Mouse (Mus musculus): ENCODE data around the gene Tmcc3.

The Tmcc3 gene
- long read RNA-seq, experiment 1, partial matches to known transcripts, result 0 of 4 reads
- long read RNA-seq, experiment 1, other reads (novel, unspliced or antisense), result 4 of 4 reads
- long read RNA-seq, experiment 2, partial matches to known transcripts, result 0 of 1 reads
- long read RNA-seq, experiment 2, other reads (novel, unspliced or antisense), result 1 of 1 reads

DNA sequence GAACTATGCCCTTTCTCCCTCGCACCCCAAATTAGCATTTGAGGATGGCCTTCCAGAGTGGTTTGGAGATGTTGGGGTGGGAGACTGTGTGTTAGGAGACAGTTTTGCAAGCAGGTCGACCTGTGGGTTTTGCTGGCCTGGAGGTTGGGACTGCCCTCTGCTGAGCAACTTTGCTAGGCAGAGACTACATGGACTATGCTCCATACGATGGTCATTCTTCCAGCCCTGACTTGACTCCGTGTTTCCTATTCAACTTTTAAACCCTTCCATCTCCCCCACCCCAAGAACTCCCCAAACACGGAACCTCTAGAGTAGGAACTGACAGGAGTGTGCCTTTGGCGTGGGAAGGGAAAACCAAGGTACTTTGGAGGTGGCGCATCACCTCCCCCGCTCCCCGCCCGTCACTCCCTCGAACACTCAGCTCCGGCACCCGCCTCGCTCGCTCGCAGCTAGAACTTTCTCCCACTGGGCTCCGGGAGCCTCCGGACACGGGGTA, at the start of gene Tmcc3:
Gene Tmcc3, plus strand, starts transcription at position 439 of the 496 bp plus-strand sequence.
- intact Hi-C loops (cut with DNase I), result no loop called here

DNA sequence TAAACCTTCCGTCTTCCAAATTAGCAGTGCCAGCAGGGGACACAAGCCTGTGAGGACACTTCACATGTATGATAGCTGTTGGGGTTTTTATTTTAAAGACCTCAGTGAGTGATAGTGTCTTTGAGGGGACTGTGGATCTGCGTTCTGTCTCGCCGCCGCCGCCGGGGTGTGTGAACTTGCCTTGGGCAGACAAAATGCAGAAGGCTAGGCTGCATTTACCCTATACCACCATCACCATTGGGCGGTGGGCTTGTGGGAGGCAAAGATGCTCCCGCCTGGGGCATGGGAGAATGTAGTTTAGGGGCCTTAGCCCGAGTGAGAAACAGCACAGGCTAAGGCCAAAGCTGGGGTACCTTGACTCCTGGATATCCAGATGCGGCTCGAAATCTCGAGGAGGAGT, 49.1 kb upstream of the Tmcc3 start:
- intact Hi-C loops (cut with DNase I), result no loop called here

DNA sequence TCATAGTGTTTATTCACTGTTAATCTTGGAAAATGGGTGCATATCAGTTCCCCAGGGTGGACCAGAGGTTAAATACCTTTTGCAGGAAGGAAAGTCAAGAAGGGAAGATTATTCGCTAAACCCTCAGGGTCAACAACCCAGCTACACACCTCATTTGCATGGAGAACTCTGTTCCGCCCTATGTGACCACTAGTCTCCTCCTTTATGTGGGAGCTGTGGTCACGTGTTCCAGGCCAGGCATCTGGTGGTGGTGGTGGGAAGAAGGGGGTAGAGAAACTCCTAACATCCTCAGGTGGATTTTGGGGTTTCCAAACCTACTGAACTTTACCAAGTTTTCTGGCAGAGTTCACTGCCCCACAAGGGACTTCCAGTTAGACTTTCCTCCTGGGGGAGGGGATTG, 48.5 kb upstream of the Tmcc3 start:
- intact Hi-C loops (cut with DNase I), result no loop called here

DNA sequence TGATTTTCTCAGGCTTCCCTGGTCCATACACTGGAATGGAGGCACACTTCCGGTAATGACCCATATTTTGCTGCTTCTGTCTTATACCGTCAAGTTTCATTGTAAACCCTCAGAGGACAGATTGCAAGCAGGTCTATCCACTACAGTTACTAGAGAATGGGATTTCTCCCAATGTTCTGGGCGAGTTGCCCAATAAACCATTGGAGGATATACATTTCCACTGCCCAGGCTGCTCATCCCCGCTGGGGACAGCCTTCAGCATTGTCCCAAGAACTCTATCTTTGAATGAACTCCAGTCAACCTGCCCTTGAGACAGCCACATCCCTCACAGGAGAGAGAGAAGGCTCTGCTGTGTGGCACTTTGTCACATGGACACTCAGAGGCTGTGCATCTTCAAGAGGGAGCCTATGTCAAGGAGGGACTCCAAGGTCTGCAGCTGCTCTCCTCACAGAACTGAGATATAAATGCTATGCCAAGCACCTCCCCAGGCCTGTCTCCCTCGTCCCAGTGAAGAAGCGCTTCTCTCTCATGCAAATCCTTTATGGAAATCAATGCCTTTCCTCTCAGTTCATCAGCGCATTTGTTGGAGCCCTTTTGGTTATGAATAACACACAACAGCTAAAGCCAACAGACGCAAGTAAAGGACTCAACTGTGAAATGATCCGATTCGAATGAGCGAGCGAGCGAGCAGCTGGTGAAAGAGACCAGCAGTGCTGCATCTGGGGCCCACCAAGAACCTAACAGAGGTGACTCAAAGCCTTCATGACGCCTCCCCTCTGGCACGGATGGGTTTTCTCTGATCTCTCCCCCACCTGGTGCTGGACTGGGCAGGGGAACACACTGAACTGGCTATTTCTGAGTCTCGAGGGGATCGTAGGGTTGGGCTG, 45.9 kb upstream of the Tmcc3 start:
- intact Hi-C loops (cut with DNase I), result no loop called here

DNA sequence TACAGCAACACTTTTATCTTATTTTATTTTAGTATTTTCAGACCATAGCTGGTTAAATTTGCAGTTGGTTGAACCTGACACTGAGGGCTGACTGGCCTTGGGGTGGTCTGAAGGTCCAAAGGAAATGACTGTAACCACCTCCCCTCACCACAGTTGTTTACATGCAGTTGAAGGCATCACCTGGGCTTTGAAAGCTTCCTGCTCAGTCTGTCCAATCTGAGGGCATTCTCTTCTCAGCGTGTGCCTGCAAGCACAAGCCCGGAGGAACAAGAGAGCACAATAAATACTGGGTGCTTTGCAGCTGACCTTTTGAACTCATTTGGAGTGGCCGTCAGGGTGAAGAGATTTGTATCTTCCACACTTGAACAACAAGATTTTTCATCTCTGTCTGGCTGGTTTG, 36.4 kb upstream of the Tmcc3 start:
- intact Hi-C loops (cut with DNase I), result no loop called here

DNA sequence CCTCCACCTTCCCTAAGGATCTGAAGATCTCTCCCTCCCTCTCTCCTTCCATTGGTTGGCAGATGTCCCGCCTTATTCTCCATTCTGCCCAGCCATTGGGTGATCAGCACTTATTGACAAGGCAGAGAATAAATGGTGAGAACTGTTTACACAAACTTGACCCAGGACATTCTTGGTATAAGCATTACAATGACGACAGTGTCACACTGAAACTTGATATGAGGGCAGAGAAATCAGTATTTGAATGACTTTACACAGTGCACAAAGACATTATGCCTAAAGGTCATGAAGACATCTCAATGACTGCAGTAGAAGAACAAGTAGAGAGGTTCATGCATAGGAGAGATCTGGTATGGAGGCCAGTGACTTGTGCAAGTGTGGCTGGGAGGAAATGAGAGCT, 35.2 kb upstream of the Tmcc3 start:
- intact Hi-C loops (cut with DNase I), result no loop called here

DNA sequence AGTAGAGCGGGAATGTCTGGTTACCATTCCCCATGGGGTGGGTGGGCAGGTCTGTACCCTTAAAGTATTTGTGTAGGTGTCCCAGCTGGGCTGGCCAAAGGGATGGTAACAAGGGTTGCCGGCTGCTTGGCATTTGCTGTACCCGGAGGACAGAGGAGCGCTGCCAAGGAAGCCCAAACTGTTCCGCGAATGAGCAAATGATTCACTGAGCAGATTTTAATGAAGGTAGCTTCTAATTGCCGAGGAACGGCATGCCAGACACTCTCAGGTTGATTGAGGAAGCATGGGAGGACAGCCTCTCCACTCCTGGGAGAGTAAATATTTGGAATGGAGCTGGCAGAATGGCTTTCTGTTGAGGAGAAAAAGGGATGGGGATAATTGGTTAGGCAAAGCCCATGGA, 29.6 kb upstream of the Tmcc3 start:
- intact Hi-C loops (cut with DNase I), result no loop called here

DNA sequence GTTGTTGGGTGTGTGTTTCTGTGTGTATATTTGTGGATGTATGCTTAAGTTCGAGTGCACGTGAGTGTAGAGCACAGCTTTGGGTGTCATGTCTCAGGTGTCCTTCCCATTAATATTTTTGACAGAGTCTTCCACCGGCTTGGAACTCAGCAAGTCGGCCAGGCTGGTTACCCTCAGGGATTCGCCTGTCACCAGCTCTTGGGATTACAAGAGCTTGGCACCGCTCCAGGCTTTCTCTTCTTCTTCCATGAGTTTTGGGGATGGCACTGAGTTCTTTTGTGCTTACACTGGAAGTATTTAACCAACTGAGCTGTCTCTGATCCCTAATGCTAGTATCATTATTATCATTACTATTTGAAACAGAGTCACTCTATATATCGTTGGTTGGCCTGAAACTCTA, 29.0 kb upstream of the Tmcc3 start:
- intact Hi-C loops (cut with DNase I), result no loop called here

DNA sequence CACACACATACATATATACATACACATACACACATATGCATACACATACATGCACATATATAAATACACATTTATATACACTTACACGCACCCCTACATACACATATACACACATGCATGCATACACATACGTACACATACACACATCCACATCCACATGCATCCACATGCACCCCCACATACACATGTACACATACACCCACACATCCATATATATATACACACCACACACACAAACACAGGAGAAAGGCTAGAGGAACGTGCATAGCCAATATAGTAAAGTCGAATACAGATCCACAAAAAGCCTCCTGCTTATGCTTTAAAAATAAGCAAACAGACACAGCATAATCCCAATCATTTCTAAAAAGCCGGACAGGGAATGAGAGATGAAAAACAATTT, 17.3 kb upstream of the Tmcc3 start:
- intact Hi-C loops (cut with DNase I), result no loop called here

DNA sequence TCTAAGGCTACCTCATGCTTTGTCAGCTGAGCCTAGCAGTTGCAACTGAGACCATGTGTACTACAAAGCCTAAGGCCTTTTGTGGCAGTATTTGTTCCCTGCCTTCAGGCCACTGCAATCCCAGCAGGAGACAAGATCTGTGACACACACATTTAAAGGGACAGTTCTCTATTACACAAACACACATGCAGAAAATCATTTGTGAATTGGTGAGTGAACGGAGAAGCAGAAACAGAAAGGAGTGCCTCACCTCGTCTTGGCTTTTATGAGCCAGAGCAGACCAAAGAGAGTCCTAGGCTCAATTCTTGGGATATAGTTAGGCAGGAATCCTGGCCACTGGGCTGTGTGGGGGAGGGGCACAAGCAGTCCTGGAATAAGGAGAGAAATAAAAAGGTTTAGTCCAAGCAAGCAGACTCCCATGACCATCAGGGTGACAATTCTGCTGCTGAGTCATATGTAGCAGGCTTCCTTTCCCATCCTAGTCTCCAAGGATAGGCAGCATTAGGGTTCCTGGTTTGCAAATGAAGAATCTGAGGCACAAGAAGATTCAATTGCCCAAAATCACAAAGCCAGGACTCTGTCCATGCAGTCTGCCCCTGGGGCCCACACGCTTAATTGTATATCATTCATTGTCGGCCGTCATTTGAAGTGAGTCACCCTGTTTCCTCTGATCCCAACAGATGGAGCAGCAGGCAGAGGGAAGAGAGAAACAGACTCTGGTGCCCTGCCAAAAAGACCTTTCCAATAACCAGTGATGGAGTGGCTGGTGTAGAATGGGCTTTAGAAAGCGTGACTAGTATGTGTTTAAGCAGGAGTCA, 16.6 kb upstream of the Tmcc3 start:
- intact Hi-C loops (cut with DNase I), result no loop called here

DNA sequence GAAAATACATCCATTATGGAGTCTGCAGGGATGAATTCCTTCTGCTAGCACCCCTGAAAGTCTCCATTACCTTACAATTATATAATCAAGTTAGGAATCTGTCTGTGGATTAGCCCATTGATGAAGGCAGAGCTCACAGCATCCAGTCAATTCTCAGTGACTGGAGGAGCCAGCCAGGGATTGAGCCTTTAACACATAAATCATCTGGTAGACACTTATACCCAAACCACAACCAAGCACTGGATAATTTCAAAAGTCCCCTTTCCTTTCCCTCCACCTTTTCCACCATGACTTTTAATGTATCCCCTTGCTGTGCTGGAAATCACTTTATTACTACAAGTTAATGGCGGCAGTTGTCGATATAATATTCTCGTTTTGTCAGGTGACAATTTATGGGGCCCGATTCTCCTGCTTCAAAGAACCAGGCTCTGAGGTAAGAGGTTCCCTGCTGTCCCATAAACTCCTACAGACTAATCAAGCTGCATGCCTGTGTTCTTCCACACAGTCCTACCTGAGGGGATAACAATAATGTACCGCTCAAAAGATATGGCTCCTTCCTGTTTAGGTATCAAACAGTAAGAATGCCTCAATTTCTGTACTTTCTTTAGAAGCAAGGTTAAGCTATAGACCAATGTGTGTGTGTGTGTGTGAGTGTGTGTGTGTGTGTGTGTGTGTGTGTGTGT, 15.7 kb upstream of the Tmcc3 start:
- intact Hi-C loops (cut with DNase I), result no loop called here

DNA sequence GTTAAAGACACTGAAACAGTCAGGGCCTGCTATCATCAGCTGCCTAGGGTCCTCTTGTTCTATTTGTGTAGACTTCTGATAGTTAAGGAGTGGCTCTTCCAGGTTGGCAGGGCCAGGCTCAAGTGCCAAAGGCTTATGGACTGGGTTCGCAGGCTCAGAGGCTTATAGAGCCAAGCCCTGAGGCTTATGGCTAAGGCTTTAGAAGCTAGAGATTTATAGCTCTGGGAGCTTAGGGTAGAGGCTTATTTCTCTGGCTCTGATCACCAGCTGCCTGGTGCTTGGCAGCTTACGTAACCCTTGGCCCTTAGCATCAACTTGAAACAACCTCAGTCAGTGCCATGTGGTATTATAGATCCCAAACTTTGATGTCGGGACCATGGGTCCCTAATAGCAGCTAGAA, 13.3 kb upstream of the Tmcc3 start, which contains the start of gene Gm4792:
Gene Gm4792, minus strand, starts transcription at position 233 of the 400 bp plus-strand sequence.
- intact Hi-C loops (cut with DNase I), result no loop called here

DNA sequence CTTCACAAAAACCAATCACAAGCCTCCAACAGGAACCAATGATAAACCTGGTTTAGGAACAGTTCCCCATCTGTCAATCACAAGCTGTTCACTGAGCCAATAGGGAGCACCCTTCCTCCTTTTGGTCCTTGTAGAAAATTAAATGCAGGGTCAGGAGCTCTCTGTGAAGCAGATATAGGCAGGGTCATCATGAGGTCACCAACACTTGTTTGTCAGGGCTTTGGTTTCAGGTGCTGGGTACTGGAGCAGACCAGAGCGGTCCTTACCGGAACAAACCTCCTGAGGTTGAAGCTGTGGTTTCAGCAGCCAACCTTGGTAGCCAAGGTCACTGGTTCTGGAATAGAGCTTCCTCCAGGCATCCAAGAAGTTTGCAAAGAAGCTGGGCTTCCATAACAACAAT, 12.4 kb upstream of the Tmcc3 start:
- intact Hi-C loops (cut with DNase I), result no loop called here

DNA sequence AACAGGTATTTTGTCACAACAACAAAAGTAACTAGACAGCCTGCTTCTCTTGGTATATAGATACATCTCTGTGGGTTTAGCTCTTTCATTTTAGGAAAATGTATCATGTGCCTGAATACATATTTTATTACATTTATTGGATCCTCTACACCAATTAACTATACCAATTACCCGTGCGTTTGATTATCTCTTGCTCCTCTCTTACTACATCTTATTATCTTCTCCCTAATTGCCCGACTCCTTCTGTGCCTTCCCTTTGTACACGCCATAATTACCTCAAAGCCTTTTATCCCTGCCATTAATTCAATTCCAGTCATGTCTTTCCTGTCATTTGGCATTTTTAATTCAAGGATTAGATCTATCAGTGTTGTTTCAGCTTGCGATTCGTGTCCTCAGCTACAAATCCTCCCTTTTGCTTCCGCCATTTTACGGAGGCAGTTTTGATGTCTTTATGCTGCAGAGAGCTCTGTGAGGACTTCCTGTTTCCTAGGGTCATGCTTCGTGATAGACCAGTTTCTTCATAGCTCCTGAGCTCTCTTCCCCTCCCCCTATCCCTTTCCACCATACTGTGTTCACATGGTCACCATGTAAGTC, 7.6 kb upstream of the Tmcc3 start:
- intact Hi-C loops (cut with DNase I), result no loop called here

DNA sequence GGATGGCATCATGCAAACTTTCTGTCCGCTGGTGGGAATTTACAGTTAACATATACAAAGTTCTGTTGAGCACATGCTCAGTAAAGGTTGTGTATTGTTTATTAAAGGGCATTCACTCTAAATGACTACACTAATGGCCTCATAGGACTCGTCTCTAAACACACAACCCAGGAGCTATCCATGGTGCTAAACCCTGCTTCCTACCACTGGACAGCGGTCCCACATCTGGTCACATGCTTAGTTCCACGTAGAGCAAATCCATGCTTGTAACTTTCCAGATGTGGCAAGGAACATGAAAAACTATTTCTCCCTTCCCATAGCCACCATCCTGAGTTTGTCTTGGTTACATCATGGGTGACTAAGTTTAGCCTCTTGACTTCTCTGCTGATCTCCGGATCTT, 6.2 kb upstream of the Tmcc3 start:
- intact Hi-C loops (cut with DNase I), result no loop called here

DNA sequence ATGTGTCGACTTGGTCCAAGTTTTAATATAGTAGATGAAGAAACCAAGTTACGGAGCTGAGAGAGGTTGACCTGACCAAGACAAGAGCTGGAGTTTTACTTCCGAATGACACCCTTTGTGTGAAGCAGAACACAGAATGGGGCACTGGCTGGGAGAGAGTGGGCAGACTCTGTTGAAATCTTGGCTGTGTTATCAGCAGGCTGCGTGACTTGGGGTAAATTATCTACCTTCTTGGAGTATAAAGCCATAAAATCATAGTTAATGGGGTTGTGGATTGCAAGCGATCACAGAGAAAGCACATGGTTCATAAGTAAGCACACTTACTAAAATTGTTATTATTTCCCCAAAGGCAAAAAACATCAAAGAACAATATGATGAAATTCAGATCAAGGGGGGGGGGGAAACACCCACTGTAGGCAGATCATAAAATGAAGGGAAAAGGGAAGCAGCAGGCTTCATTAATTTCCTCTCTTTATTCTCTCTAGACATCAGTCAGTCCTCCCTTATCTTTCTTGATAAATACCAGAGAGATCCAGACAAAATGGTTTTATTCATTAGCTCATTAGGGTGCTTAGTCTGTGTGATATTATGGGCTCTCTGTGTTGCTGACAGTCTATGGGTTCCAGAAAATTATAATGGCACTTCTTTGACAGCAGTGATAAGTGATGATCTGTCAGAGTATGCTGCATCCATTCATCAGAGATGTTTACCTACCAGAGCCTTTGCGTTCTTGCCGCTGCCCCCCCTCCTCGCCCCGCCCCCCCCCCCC, 1.1 kb upstream of the Tmcc3 start:
- intact Hi-C loops (cut with DNase I), result no loop called here

DNA sequence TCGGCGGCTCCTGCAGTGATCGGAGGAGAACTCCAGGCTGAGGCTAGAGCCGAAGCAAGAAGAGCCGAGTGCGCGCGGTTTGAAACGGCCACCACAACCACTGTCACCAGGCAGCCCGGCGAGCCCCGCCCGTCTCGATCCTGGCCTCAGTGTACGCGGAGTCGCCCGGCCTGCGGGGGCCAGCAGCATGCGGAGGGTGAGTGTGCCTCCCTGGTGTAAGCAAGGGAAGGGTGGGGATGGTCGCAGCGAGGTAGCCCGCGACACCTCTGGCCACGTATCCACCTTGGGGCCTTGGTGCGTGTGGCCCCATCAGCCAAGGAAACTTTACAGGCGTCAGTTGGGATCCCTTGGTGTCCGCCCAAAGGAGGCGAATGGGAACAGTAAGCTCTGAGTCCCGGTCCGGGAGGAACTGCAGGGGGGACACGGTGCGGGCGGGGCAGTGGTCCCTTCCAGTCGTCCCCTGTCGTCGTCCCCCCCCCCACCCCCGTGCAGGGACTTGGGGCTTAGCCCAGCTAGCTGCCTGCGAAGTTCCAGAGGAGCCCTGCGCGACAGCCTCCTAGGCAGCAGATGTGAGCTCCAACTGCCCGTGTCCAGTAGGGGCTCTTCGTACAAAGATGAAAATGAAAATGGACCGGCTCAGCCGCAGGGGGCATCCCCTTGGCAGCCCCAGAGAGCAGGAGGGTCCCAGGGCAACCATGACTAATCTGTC, 412 bp downstream of the Tmcc3 start:
- intact Hi-C loops (cut with DNase I), result no loop called here

DNA sequence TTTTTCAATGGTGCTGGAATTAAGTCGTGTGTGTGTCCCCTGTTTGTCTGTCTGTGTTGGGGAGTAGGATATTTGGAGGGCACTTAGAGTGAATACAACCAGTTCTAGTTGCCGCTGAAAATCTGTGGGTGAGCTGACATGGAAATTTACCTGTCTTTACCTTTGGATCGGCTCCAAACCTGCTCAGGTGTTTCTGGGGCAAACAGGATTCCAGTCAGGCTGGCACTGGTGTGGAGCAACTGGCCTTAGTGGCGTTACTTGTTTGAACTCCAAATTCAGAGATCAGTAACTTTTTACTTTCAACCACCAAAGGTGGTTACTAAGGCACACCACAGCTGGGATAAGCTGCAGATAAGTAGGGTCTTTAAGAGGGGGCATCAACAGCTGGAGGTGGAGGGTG, 1.4 kb downstream of the Tmcc3 start:
- intact Hi-C loops (cut with DNase I), result no loop called here

DNA sequence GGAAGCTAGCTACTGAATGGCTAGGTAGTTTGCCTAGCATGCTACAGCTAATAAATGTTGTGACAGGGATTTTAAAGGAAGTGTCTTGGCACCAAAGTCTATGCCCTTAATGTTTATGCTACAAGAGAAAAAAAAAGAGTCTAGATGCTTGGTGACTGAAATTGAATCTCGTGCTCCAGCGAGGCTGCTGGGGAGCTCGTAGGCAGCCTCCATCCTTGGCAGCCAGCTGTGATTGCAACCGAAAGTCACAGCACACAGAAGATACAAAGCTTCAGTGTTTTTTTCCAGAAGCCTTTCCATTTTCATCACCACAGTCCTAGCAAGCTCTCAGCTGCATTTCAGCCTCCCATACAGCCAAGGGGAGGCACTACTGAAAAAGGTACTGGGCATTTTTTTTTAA, 6.8 kb downstream of the Tmcc3 start:
- intact Hi-C loops (cut with DNase I), result no loop called here

DNA sequence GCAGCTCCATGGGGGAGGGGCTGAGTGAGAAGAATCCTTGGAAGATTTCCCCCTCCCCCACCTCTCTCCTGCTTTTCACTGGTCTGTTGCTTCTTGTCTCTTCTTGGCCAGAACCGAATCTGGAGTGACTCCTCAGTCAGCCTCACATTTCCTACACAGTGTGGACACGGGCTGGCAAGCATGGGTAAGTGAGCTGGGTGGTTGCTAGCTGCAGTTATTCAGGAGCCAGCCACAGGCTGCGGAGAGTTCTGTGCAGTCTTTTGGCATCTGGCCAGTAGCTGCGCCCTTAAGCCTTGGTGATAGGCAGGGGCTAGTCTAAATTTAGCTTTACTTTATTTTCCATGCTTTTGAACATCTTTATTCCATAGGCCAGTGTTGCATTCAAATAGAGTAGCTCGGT, 18.2 kb downstream of the Tmcc3 start:
- intact Hi-C loops (cut with DNase I), result no loop called here
